Mouse (Mus musculus) embryonic fibroblast, embryonic 13.5 days (primary cell): ENCODE data around the gene Pcsk4.

ENCODE experiments used
- CTCF ChIP-seq: IDR thresholded peaks from 2 replicates; pipeline ENCODE4 v1.5.1; 2011; ENCODE audit warnings: mild to moderate bottlenecking, control low read depth, low read length, moderate library complexity, borderline replicate concordance; ENCODE audit not compliant: insufficient read depth
- POLR2A ChIP-seq: IDR thresholded peaks from 2 replicates; pipeline ENCODE4 v1.6.1; 2011; ENCODE audit warnings: low read depth, mild to moderate bottlenecking, control low read depth, low read length, moderate library complexity

GRCm38 (mm10) chr10:80356737-80357136 is 27.4 kb upstream of the Pcsk4 start:
- no peak for TF ChIP-seq CTCF
- TF ChIP-seq POLR2A, result no peak
